Mouse (Mus musculus): Measurements from ENCODE around the gene Ddc.

The Ddc gene

GRCm38 (mm10) chr11:11875230-11875629 lies 22.7 kb downstream of the Ddc start:
- 83% methylated on average over 2 of the region's 2 CpGs for WGBS

GRCm38 (mm10) chr11:11873023-11873908 lies 24.7 kb downstream of the Ddc start:
- WGBS, result 67% methylated on average over 20 of the region's 20 CpGs

- WGBS, result 86% methylated on average over 3 of the region's 3 CpGs
These were observed 25.7 kb downstream of the Ddc start for GRCm38 (mm10) chr11:11872140-11872795.

- WGBS, result 88% methylated on average over 5 of the region's 5 CpGs
These were observed 26.6 kb downstream of the Ddc start for GRCm38 (mm10) chr11:11871197-11871813.

- WGBS, result 31% methylated on average over 14 of the region's 14 CpGs
These were observed 29.9 kb downstream of the Ddc start for GRCm38 (mm10) chr11:11867971-11868481.

- 74% methylated on average over 5 of the region's 5 CpGs for WGBS
These were observed 31.2 kb downstream of the Ddc start for GRCm38 (mm10) chr11:11866696-11867095.

GRCm38 (mm10) chr11:11865128-11865527 lies 32.8 kb downstream of the Ddc start:
- 85% methylated on average over 2 of the region's 2 CpGs for WGBS

GRCm38 (mm10) chr11:11864446-11865101 lies 33.4 kb downstream of the Ddc start:
- 85% methylated on average over 8 of the region's 8 CpGs for WGBS

GRCm38 (mm10) chr11:11862502-11862901 lies 35.4 kb downstream of the Ddc start:
- 92% methylated on average over 1 of the region's 1 CpGs for WGBS

- 93% methylated on average over 3 of the region's 3 CpGs for WGBS
These were observed 41.0 kb downstream of the Ddc start for GRCm38 (mm10) chr11:11856959-11857358.

GRCm38 (mm10) chr11:11855685-11856131 lies 42.2 kb downstream of the Ddc start:
- 49% methylated on average over 11 of the region's 11 CpGs for WGBS

GRCm38 (mm10) chr11:11855061-11855672 lies 42.8 kb downstream of the Ddc start:
- WGBS, result 66% methylated on average over 6 of the region's 6 CpGs

- WGBS, result 79% methylated on average over 4 of the region's 4 CpGs
These were observed 44.0 kb downstream of the Ddc start for GRCm38 (mm10) chr11:11853731-11854461.

GRCm38 (mm10) chr11:11851957-11852505 lies 45.9 kb downstream of the Ddc start:
- WGBS, result 87% methylated on average over 6 of the region's 6 CpGs

GRCm38 (mm10) chr11:11850476-11851267 lies 47.3 kb downstream of the Ddc start:
- WGBS, result 87% methylated on average over 6 of the region's 6 CpGs

GRCm38 (mm10) chr11:11849513-11850311 lies 48.2 kb downstream of the Ddc start:
- WGBS, result 78% methylated on average over 13 of the region's 13 CpGs

GRCm38 (mm10) chr11:11848467-11848866 lies 49.5 kb downstream of the Ddc start:
- WGBS, result 96% methylated on average over 4 of the region's 4 CpGs

GRCm38 (mm10) chr11:11845044-11845443 lies 52.9 kb downstream of the Ddc start:
- WGBS, result 81% methylated on average over 8 of the region's 8 CpGs

All from cerebral cortex, adult 2 months (tissue).